Mouse (Mus musculus) stomach, postnatal 0 days (tissue): ENCODE results near the gene Mecom. TPM values are rescaled to one million over a fixed set of nuclear protein-coding genes. Genes with fewer than 3 reads are reported as not detected.

Source experiments
- ATAC-seq: fragments of 200-750 bp; cut with Nextera tagmentation; 2 replicates; pipeline ENCODE4 v1.8.0; 2017; ENCODE audit not compliant: low FRiP score, low TSS enrichment
- DNase-seq: peaks from one replicate; pipeline ENCODE4 v3.0.0-alpha.2; 2016; ENCODE audit warnings: low spot score
- H3K27ac ChIP-seq: fragments of 300-500 bp; sonication (generic); replicated peaks from 2 replicates; pipeline ENCODE4 v1.5.1; 2014; ENCODE audit warnings: mild to moderate bottlenecking, control low read depth
- H3K27me3 ChIP-seq: fragments of 300-500 bp; sonication (generic); 2 replicates; pipeline ENCODE4 v1.6.1; 2014; ENCODE audit warnings: low read length; ENCODE audit not compliant: control insufficient read depth, insufficient read depth
- H3K36me3 ChIP-seq: fragments of 300-500 bp; sonication (generic); 2 replicates; pipeline ENCODE4 v1.6.1; 2014; ENCODE audit warnings: low read length, mixed read lengths; ENCODE audit not compliant: control insufficient read depth, insufficient read depth
- H3K4me1 ChIP-seq: fragments of 300-500 bp; sonication (generic); replicated peaks from 2 replicates; pipeline ENCODE4 v1.6.1; 2014; ENCODE audit warnings: antibody characterized with exemption; ENCODE audit not compliant: control insufficient read depth, insufficient read depth
- H3K4me2 ChIP-seq: fragments of 300-500 bp; sonication (generic); replicated peaks from 2 replicates; pipeline ENCODE4 v1.6.1; 2014; ENCODE audit warnings: low read depth, mild to moderate bottlenecking, control low read depth, moderate library complexity
- H3K4me3 ChIP-seq: fragments of 300-500 bp; sonication (generic); 2 replicates; pipeline ENCODE4 v1.5.1; 2014; ENCODE audit warnings: low read depth, low read length, control low read depth
- H3K9ac ChIP-seq: fragments of 300-500 bp; sonication (generic); 2 replicates; pipeline ENCODE4 v1.6.1; 2014; ENCODE audit warnings: mild to moderate bottlenecking, low read length, control low read depth, mixed read lengths
- H3K9me3 ChIP-seq: fragments of 300-500 bp; sonication (generic); 2 replicates; pipeline ENCODE4 v1.6.1; 2016; ENCODE audit warnings: low read length; ENCODE audit not compliant: control insufficient read depth
- CTCF ChIP-seq: IDR thresholded peaks from 2 replicates; pipeline ENCODE4 v1.5.1; 2016; ENCODE audit warnings: antibody characterized with exemption, low read depth, mild to moderate bottlenecking, moderate library complexity
- EP300 ChIP-seq: optimal IDR thresholded peaks from 2 replicates; pipeline ENCODE3; 2016; ENCODE audit warnings: antibody characterized with exemption
- WGBS: fragments of 180-500 bp; shearing (Covaris S2); extraction: QIAGEN DNeasy Blood & Tissue Kit; methylation state at CpG from one replicate; pipeline ENCODE4 v1.1.7; 2014; 5-methylcytosine and 5-hydroxymethylcytosine counted together
- polyA plus RNA-seq: library from polyadenylated mRNA; unstranded; fragments of >200 nt; fragmentation: Nextera tagmentation; extraction: Ambion mirVana; gene quantifications from 2 replicates; pipeline ENCODE4 v1.2.1, GENCODE M21; 2015

The Mecom gene
- polyA plus RNA-seq, 1 experiment from 2014 or later, result 25.7 TPM

DNA sequence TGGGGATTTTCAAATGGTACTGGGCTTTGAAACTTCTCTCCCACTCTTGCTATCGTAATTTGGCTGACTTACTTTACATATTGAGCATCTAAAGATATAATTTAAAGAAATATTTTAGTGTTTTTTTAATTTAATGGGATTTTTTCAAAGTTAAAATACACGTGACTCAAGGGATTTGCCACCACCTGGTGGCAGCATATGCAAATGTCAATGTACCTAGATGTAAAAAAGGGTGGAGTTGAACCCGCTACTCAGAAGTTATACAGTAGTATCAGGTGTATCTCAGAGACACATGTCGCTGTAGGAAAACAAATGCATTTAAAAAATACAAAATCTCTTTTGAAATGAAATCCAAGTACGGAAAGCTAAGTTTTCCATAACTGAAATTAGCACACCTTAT lies 387.5 kb downstream of the Mecom start:
- peak; percentile 66 for TF ChIP-seq CTCF
- no peak for TF ChIP-seq EP300
- DNase-seq (no peak), ATAC-seq (no peak)
- H3K4me1 ChIP-seq, result no peaks in the 10 kb centered on the region
- H3K9me3 ChIP-seq, result no peaks in the 10 kb centered on the region
- no peaks in the 10 kb centered on the region for H3K27me3 ChIP-seq
- no peak overlapping the region for H3K4me2 ChIP-seq
- no peaks in the 10 kb centered on the region for H3K36me3 ChIP-seq
- no peak overlapping the region for H3K27ac ChIP-seq
- no peak overlapping the region for H3K4me3 ChIP-seq
- no peak overlapping the region for H3K9ac ChIP-seq
- 76% methylated on average over 5 of the region's 5 CpGs for WGBS

DNA sequence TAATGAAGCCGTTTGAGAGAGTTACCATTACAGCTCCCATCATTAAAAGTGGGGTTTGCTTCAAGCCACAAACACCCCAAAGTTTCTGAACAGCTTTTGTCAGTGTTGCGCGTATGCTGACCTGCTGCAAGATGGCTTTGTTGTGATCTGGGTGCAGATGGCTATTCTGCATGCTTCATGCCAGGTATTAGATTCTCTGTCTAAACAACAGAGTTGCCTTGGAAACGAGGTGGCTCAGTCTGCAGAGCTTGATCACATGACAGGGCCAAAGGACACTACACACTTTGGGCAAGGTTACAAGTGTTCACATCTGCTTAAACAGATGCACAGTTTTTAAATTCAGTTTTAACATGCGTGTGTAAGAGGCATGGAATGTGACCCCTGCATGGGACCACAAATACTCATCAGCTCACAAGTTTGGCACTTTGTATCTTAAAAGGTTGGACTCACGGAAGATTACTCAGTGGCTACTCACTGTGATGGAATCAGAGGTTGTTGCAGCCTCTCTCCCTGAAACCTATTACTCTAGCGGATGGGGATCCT lies 390.6 kb downstream of the Mecom start:
- 78% methylated on average over 7 of the region's 7 CpGs for WGBS
- H3K9me3 ChIP-seq, result no peaks in the 10 kb centered on the region
- no peaks in the 10 kb centered on the region for H3K4me1 ChIP-seq
- no peaks in the 10 kb centered on the region for H3K36me3 ChIP-seq
- DNase-seq (no peak), ATAC-seq (no peak)
- H3K4me3 ChIP-seq, result no peak overlapping the region
- H3K27ac ChIP-seq, result no peak overlapping the region
- H3K9ac ChIP-seq, result no peak overlapping the region
- no peak overlapping the region for H3K4me2 ChIP-seq
- TF ChIP-seq CTCF (no peak), EP300 (no peak)
- H3K27me3 ChIP-seq, result no peaks in the 10 kb centered on the region

DNA sequence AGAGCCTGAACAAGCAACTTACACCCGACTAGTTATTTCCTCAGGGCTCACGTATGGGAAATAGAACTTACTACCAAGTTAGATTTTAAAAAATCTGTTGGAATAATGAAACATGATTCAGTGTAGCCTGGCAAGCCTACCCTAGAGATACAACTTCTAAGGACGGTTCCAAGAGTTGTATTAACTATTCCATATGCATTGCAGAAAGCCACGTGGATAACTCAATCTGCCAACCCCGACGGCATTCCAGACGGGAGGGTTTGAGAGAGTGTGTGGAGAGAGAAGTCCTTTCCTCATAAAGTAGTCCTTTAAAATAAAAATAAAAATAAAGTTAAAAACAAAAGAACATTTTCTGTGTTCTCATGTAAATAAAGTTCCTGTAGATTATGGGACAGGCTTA lies 393.4 kb downstream of the Mecom start:
- no peak for ATAC-seq

DNA sequence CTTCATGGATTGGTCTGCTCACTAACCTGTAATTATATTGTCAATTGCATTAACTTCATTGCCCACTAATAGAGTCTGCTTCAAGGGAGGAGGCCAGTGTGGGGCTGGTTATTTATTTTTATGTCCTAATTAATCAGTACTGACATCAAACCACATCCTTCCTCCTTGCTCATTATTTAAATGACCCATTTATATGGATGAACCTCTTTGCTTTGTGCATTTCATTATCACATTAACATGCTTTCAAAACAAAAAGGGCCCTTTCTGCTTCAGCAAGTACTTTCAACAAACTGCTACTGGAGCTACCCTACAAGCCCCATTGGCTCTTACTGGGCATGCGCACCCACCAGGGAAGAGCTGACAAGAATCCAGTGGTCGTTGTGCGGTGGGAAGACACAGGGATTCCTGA lies 393.9 kb downstream of the Mecom start:
- no peak for ATAC-seq
- H3K27me3 ChIP-seq, result no peaks in the 10 kb centered on the region
- no peaks in the 10 kb centered on the region for H3K4me1 ChIP-seq
- H3K9me3 ChIP-seq, result no peaks in the 10 kb centered on the region
- no peaks in the 10 kb centered on the region for H3K36me3 ChIP-seq
- TF ChIP-seq CTCF, result no peak
- TF ChIP-seq EP300, result no peak
- H3K9ac ChIP-seq, result no peak overlapping the region
- no peak overlapping the region for H3K27ac ChIP-seq
- DNase-seq, result no peak
- no peak overlapping the region for H3K4me2 ChIP-seq
- H3K4me3 ChIP-seq, result no peak overlapping the region
- WGBS, result 88% methylated on average over 3 of the region's 3 CpGs

More for the DNA sequence above, 393.4 kb downstream of the Mecom start:
- Histone ChIP-seq H3K27me3 (no peaks in the 10 kb centered on the region), H3K9me3 (no peaks in the 10 kb centered on the region), H3K4me3 (no peak overlapping the region), H3K9ac (no peak overlapping the region), H3K4me2 (no peak overlapping the region), H3K36me3 (no peaks in the 10 kb centered on the region), H3K4me1 (no peaks in the 10 kb centered on the region), H3K27ac (no peak overlapping the region)
- 88% methylated on average over 7 of the region's 7 CpGs for WGBS
- TF ChIP-seq EP300 (no peak), CTCF (no peak)
- no peak for DNase-seq

DNA sequence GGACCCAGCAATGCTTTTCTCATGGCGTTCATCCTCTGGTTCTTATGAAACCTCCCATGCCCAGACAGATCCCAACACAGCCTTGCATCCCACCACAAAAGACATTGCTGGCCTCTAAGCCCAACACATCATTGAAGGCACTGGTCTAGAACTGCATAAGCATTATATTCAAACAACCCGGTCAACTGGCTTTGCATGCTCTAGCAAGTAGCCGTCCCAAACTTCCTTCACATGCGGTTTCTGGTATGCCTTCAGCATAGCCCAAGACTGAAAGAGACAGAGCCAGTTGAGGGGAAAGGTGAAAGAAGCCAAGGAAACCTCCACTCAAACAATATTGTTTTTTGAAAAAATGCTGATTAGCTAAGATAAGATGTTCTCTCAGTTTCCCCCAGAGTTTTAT lies 397.7 kb downstream of the Mecom start:
- ATAC-seq, result no peak
- Histone ChIP-seq H3K36me3 (no peaks in the 10 kb centered on the region), H3K27ac (peak overlapping the region; percentile 24; the same call in 1 of the 2 replicates), H3K4me2 (no peak overlapping the region), H3K4me3 (no peak overlapping the region), H3K9me3 (no peaks in the 10 kb centered on the region), H3K9ac (no peak overlapping the region), H3K4me1 (no peaks in the 10 kb centered on the region), H3K27me3 (no peaks in the 10 kb centered on the region)
- TF ChIP-seq CTCF, result no peak
- no peak for TF ChIP-seq EP300
- WGBS, result 84% methylated on average over 4 of the region's 4 CpGs
- no peak for DNase-seq

DNA sequence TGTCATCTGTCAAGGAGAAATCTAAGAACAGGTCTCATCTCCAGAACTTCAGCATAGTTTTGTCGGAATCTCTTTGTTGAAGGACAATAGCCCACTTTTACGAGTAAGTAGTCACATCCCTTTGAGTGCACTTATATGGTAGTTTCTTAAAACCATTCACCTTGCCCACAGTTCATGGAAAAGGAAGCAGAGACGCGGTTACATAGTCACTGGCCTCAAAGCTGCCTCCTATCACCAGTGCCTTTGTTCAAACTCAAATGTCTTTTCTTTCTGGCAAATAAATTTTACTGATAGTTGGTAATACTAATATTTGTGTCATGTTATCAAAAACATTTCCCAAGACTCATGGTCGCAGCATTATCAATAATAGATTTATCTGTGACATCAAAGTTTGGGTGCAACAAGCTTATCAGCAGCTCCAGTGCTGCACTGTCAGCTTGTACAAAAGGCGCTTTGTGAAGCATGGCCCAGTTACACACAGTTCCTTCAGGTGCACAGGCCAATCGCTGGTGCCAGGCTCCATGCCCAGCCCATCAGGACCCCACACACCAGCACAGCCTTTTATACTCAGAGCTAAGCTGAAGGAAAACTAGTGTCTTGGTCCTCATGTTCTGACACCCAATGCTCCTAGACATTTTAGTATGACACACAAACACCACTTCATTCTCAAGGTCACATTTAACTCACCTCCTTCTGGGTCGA lies 399.3 kb downstream of the Mecom start:
- peak; percentile 70; the same call in 1 of the 2 replicates for ATAC-seq
- Histone ChIP-seq H3K36me3 (no peaks in the 10 kb centered on the region), H3K4me2 (no peak overlapping the region), H3K9me3 (no peaks in the 10 kb centered on the region), H3K4me3 (no peak overlapping the region), H3K27ac (0 out of 2 replicates have a peak overlapping the region, but pooled peaks have one; percentile 26), H3K4me1 (0 out of 2 replicates have a peak, but pooled peaks cover 2% of the 10 kb centered on the region), H3K27me3 (no peaks in the 10 kb centered on the region), H3K9ac (no peak overlapping the region)
- 60% methylated on average over 8 of the region's 8 CpGs for WGBS
- peak; percentile 56 for DNase-seq
- TF ChIP-seq EP300, result no peak
- TF ChIP-seq CTCF, result no peak
